Mouse (Mus musculus): ENCODE measurements around the gene Scyl1.
A peak's percentile ranks its signal among the peaks of the same experiment; 100 is the strongest.

Scyl1 gene

DNA sequence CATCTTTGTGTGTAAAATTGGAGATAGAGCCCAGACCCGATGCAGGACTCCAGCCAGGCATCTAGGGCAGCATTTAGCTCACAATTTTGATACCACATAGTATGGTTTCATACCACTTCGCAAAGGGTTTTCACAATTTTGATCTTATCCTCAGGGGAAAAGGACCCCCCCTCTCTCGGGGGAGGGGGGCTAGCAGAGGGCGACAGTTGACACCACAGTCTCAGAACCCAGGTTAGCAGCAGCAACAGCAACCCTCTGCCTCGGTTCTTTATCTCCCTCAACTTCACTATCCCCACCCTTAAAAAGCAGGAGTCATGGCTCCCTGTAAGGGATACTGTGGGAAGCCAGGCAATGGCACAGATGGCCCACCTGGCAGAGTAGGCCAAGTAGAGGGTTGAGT, 58.0 kb downstream of the Scyl1 start:
- no peak for DNase-seq

DNA sequence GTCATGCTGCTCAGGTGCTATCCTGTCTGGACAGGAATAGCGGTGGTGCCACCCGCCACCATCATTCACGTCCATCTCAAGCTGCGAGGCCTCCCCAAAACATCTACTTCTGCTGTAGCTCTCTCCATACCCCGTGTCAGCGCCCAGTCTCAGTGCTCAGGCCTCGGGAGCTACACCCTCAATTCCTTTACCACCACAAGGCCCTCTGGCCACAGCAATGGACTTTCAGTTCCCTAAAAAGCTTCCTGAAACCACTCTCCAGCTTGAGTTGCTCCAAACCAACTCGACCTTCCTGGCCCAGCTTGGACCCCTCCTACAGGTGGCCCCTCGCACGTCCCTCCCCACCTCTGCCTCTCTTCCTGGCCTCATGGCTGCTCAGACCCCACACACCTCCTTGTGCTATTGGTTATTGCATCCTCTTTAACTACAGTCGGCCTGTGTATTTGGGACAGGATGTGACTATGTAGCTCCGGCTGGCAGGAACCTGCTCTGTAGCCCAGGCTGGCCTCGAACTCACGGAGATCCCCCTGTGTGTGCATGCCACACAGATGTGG, 59.2 kb downstream of the Scyl1 start:
- DNase-seq, result no peak

DNA sequence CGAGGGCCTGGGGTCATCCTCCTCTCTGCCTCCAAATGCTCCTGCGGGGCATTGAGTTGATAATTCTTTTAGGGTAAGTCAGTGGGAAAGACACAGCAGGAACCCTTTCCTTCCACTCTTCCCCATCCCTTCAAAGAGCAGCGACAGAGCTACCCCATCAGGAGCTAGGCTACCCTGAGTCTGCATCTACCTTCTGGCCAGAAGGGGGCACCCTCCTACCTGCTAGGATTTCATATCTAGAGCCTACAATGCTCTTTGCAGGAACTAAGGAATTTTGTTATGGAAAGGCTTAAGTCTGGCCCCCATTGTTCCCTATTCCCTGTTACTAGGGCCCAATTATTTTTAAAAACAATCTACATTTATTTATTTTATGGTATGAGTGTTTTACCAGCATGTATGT, 60.0 kb downstream of the Scyl1 start:
- DNase-seq, result peak; percentile 78

DNA sequence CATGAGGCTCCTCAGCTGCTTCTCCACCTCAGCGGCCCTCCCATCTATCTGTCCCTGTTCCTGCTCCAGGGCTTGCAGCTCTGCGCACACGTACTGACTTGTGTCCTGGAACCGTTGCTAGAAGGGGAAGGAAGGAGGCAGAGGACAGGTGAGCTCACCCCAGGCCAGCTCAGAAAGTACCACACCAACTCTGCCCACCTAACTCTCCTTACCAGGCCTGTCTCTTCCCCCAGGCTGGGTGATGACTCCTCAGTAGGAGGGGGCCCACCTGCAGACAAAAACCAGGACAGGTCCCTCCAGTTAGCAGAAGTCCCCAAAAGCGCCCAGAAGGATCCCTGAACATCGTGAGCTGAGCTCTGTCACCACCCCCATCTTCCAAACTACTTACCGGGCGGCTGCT, 60.6 kb downstream of the Scyl1 start:
- no peak for DNase-seq

DNA sequence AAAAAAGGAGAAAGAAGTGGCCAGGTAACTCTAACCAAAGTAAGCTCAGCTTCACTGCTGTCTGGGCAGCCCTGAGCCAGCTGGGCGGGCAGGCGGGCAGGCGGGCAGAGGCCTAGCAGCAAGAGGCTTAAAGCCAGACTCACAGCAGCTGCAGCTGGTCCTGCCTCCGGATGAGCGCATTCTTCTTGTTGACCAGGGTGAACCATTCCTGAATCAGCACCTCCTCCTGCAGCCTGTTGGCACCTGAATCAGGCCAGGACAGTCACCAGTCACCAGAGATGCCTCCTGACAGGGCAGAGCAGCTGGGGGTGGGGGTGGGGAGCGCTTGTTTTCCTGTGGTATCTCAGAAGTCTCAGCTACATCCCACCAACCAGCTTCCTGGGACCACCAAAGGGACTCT, 61.2 kb downstream of the Scyl1 start:
- DNase-seq, result no peak

Measured in retina, postnatal 1 day (tissue).